Comparison of ENCODE assay signal across 8 mouse cellular contexts in the genomic region with DNA sequence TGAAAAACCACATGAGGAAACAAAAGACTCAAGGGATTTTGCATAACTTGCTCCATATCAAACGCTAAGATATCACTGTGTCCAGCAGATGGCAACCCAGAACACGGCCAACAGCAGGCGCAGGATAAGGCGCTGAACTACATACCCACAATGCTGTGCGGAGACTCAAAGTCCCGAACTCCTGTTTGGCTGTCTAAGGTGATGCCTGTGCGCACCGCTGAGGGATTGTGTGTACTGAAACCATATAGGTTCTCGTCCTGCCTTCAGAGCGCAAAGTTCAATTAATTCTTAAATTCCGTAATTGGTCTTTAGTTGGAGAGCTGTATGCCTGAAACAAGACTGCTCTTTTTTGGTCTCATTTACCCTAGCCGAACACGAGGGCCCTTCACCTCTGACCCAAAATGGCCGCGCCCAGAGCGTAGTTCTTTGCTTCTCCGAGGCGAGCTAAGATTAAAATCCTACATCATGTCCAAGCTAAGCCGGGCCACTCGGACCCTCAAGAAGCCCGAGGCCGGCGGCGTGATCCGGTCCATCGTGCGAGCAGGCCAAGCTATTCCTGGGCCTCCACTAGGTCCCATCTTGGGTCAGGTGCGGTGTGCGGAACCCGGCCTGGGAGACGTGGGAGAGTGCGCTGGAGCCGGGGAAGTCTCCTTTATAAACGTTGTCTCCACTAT. TPM values are rescaled to one million over a fixed set of nuclear protein-coding genes. Genes with fewer than 3 reads are reported as not detected.
A peak's percentile ranks its signal among the peaks of the same experiment; 100 is the strongest.
DNase-seq lines count a peak whose midpoint lies in the region; ATAC-seq and TF ChIP-seq lines count a peak whose summit lies in the region.

A gene (plus strand): TSS at position 220 of the 674 bp plus-strand sequence.

- peak; percentile 68; the same call in 1 of the 2 replicates for TF ChIP-seq POLR2A in testis, adult 2 months (IDR thresholded peaks at IDR 0.05; ENCODE audit: control insufficient read depth, low read depth, low read length)

- ATAC-seq in forebrain, embryonic 12.5 days (ENCODE audit: low FRiP score), result peak; percentile 96
- ATAC-seq in heart, postnatal 0 days (ENCODE audit: insufficient read depth, low read depth), result peak; percentile 96
- ATAC-seq in liver, embryonic 16.5 days (ENCODE audit: low read depth), result peak; percentile 97
- peak; percentile 97 for ATAC-seq in neural tube, embryonic 13.5 days (ENCODE audit: low read depth)

- H3K36me3 ChIP-seq in E14TG2a.4 (ENCODE audit: insufficient read depth, low read length), result peaks cover 34% of the 10 kb centered on the region
- H3K36me3 ChIP-seq in forebrain, embryonic 12.5 days (replicated peaks), result peaks cover 26% of the 10 kb centered on the region
- peaks cover 29% of the 10 kb centered on the region for H3K36me3 ChIP-seq in heart, postnatal 0 days (replicated peaks; ENCODE audit: control insufficient read depth, insufficient read depth, low read length)
- peaks cover 7% of the 10 kb centered on the region for H3K36me3 ChIP-seq in liver, embryonic 16.5 days (ENCODE audit: control insufficient read depth, insufficient read depth)
- peaks cover 31% of the 10 kb centered on the region for H3K36me3 ChIP-seq in neural tube, embryonic 13.5 days
- no peaks in the 10 kb centered on the region; the same call in 1 of the 2 replicates for H3K36me3 ChIP-seq in testis, adult 2 months (ENCODE audit: control insufficient read depth, insufficient read depth, low read length)

- H3K27ac ChIP-seq in forebrain, embryonic 12.5 days, result peak within 1 kb of the TSS; percentile 83
- peak within 1 kb of the TSS; percentile 70 for H3K27ac ChIP-seq in heart, postnatal 0 days (ENCODE audit: low read depth)
- peak within 1 kb of the TSS; percentile 73 for H3K27ac ChIP-seq in liver, embryonic 16.5 days (ENCODE audit: low read length)
- H3K27ac ChIP-seq in neural tube, embryonic 13.5 days (replicated peaks), result peak within 1 kb of the TSS; percentile 87
- peak within 1 kb of the TSS; percentile 88 for H3K27ac ChIP-seq in testis, adult 2 months (ENCODE audit: control insufficient read depth, insufficient read depth, low read depth, low read length)

- peak; percentile 90 for DNase-seq in c-Kit-positive CD71-positive TER-119-positive erythroid progenitor cells, embryonic 14.5 days (ENCODE audit: low spot score)
- peak; percentile 93 for DNase-seq in heart, postnatal 0 days (ENCODE audit: low spot score)
- peak; percentile 92 to 94 for DNase-seq in kidney, postnatal 4 days

- under 1% methylated on average over 34 of the region's 34 CpGs for WGBS in forebrain, embryonic 12.5 days
- WGBS in heart, postnatal 0 days, result under 1% methylated on average over 34 of the region's 34 CpGs
- WGBS in liver, embryonic 16.5 days (ENCODE audit: insufficient replicate concordance), result under 1% methylated on average over 34 of the region's 34 CpGs
- WGBS in neural tube, embryonic 13.5 days, result under 1% methylated on average over 34 of the region's 34 CpGs

- TF ChIP-seq EP300 in heart, postnatal 0 days (IDR thresholded peaks at IDR 0.05; ENCODE audit: low read depth), result peak; percentile 76

- H3K27me3 ChIP-seq in E14TG2a.4 (ENCODE audit: insufficient read depth, low read length), result peaks cover 12% of the 10 kb centered on the region; the same call in 1 of the 2 replicates
- H3K27me3 ChIP-seq in forebrain, embryonic 12.5 days, result peaks cover 11% of the 10 kb centered on the region; the same call in 1 of the 2 replicates
- H3K27me3 ChIP-seq in heart, postnatal 0 days (ENCODE audit: control insufficient read depth, insufficient read depth, low read length), result no peaks in the 10 kb centered on the region
- no peaks in the 10 kb centered on the region for H3K27me3 ChIP-seq in liver, embryonic 16.5 days (ENCODE audit: control insufficient read depth, insufficient read depth, low read depth, low read length)
- no peaks in the 10 kb centered on the region for H3K27me3 ChIP-seq in neural tube, embryonic 13.5 days
- H3K27me3 ChIP-seq in testis, adult 2 months (ENCODE audit: control insufficient read depth, insufficient read depth, low read length), result no peaks in the 10 kb centered on the region

- peaks cover 19% of the 10 kb centered on the region for H3K9me3 ChIP-seq in E14TG2a.4 (ENCODE audit: low read length)
- no peaks in the 10 kb centered on the region for H3K9me3 ChIP-seq in forebrain, embryonic 12.5 days
- no peaks in the 10 kb centered on the region for H3K9me3 ChIP-seq in heart, postnatal 0 days (replicated peaks; ENCODE audit: control insufficient read depth, low read length)
- H3K9me3 ChIP-seq in liver, embryonic 16.5 days (replicated peaks; ENCODE audit: control insufficient read depth, low read length), result no peaks in the 10 kb centered on the region
- H3K9me3 ChIP-seq in neural tube, embryonic 13.5 days, result no peaks in the 10 kb centered on the region

- H3K9ac ChIP-seq in forebrain, embryonic 12.5 days, result peak within 1 kb of the TSS; percentile 84
- peak within 1 kb of the TSS; percentile 70 for H3K9ac ChIP-seq in heart, postnatal 0 days (replicated peaks; ENCODE audit: low read depth, low read length)
- H3K9ac ChIP-seq in liver, embryonic 16.5 days (ENCODE audit: low read depth, low read length), result peak within 1 kb of the TSS; percentile 85
- H3K9ac ChIP-seq in neural tube, embryonic 13.5 days, result peak within 1 kb of the TSS; percentile 91

- peak; percentile 52 for TF ChIP-seq CTCF in E14TG2a.4 (conservative IDR thresholded peaks at IDR 0.05; ENCODE audit: low read length)
- TF ChIP-seq CTCF in heart, postnatal 0 days (IDR thresholded peaks at IDR 0.05; ENCODE audit: low read depth), result peak; percentile 86
- TF ChIP-seq CTCF in testis, adult 2 months (IDR thresholded peaks at IDR 0.05; ENCODE audit: control insufficient read depth, insufficient read depth, insufficient replicate concordance, low read depth, low read length), result peak; percentile 61; the same call in 1 of the 2 replicates

- H3K4me1 ChIP-seq in E14TG2a.4 (replicated peaks; ENCODE audit: low read depth, low read length), result peaks cover 19% of the 10 kb centered on the region
- peaks cover 10% of the 10 kb centered on the region for H3K4me1 ChIP-seq in forebrain, embryonic 12.5 days
- peaks cover 6% of the 10 kb centered on the region; the same call in 1 of the 2 replicates for H3K4me1 ChIP-seq in heart, postnatal 0 days (ENCODE audit: control insufficient read depth, insufficient read depth)
- H3K4me1 ChIP-seq in liver, embryonic 16.5 days (ENCODE audit: control insufficient read depth, low read depth, low read length), result peaks cover 6% of the 10 kb centered on the region
- peaks cover 13% of the 10 kb centered on the region for H3K4me1 ChIP-seq in neural tube, embryonic 13.5 days (replicated peaks)
- no peaks in the 10 kb centered on the region for H3K4me1 ChIP-seq in testis, adult 2 months (ENCODE audit: control insufficient read depth, insufficient read depth, low read length)

- H3K4me2 ChIP-seq in forebrain, embryonic 12.5 days, result peak within 1 kb of the TSS; percentile 85
- H3K4me2 ChIP-seq in heart, postnatal 0 days (ENCODE audit: low read depth, low read length), result peak within 1 kb of the TSS; percentile 68
- peak within 1 kb of the TSS; percentile 76 for H3K4me2 ChIP-seq in liver, embryonic 16.5 days (ENCODE audit: low read depth, low read length)
- peak within 1 kb of the TSS; percentile 78 for H3K4me2 ChIP-seq in neural tube, embryonic 13.5 days

- peak within 1 kb of the TSS; percentile 94 for H3K4me3 ChIP-seq in E14TG2a.4 (replicated peaks; ENCODE audit: low read length)
- H3K4me3 ChIP-seq in forebrain, embryonic 12.5 days (replicated peaks), result peak within 1 kb of the TSS; percentile 86
- peak within 1 kb of the TSS; percentile 77 for H3K4me3 ChIP-seq in heart, postnatal 0 days (ENCODE audit: low read depth, low read length)
- H3K4me3 ChIP-seq in liver, embryonic 16.5 days (ENCODE audit: low read depth, low read length), result peak within 1 kb of the TSS; percentile 90
- H3K4me3 ChIP-seq in neural tube, embryonic 13.5 days, result peak within 1 kb of the TSS; percentile 78
- peak within 1 kb of the TSS; percentile 96 for H3K4me3 ChIP-seq in testis, adult 2 months (ENCODE audit: control insufficient read depth, low read depth, low read length)

RNA-seq across cellular contexts. Expression of the gene that starts here (rescaled TPM):
- polyA plus RNA-seq in forebrain, embryonic 12.5 days (2016; fragmentation: Nextera tagmentation; extraction: Ambion mirVana), result 130 and 138 TPM in 2 replicates
- 35.0 and 61.4 TPM in 2 replicates for total RNA-seq in heart, postnatal 0 days (2014; rRNA removed; ENCODE audit: low replicate concordance)
- 128 and 131 TPM in 2 replicates for polyA plus RNA-seq in heart, postnatal 0 days (2015; fragmentation: Nextera tagmentation; extraction: Ambion mirVana)
- polyA plus RNA-seq in liver, embryonic 16.5 days (2015; fragmentation: Nextera tagmentation; extraction: Ambion mirVana), result 36.8 and 38.0 TPM in 2 replicates
- 105 and 117 TPM in 2 replicates for polyA plus RNA-seq in neural tube, embryonic 13.5 days (2015; fragmentation: Nextera tagmentation; extraction: Ambion mirVana)
- 76.0 and 89.3 TPM in 2 replicates for polyA plus RNA-seq in testis, adult 2 months (2012; rRNA removed)

Comparison
In these comparisons a context has a peak if more than half of its experiments do, and no peak if none do; other contexts are left out.
1. Peak in every context shown above with its lines: DNase-seq, ATAC-seq, H3K4me3 ChIP-seq and H3K27ac ChIP-seq.